Mouse (Mus musculus) heart, adult 2 months (tissue): Measurements from ENCODE around the gene Fam198a. TPM values are rescaled to one million over a fixed set of nuclear protein-coding genes. Genes with fewer than 3 reads are reported as not detected.

ENCODE experiments used
- DNase-seq, 2 experiments: peaks; one replicate each; pipeline ENCODE4 v3.0.0; 2021
- H3K27ac ChIP-seq: fragments of 200-600 bp; 2 replicates; pipeline ENCODE4 v1.8.1; 2022
- H3K27me3 ChIP-seq: fragments of 200-500 bp; 2 replicates; pipeline ENCODE4 v1.6.1; 2012; ENCODE audit warnings: mild to moderate bottlenecking, low read length, inconsistent platforms, mixed read lengths; ENCODE audit not compliant: control insufficient read depth, insufficient read depth
- H3K36me3 ChIP-seq: fragments of 200-500 bp; 2 replicates; pipeline ENCODE4 v1.6.1; 2012; ENCODE audit warnings: low read length, inconsistent platforms; ENCODE audit not compliant: control insufficient read depth, insufficient read depth
- H3K4me1 ChIP-seq: fragments of 200-500 bp; 2 replicates; pipeline ENCODE4 v1.6.1; 2011; ENCODE audit warnings: low read length; ENCODE audit not compliant: control insufficient read depth, insufficient read depth
- H3K4me3 ChIP-seq: fragments of 200-600 bp; 2 replicates; pipeline ENCODE4 v1.8.1; 2022
- H3K79me2 ChIP-seq: fragments of 200-500 bp; replicated peaks from 2 replicates; pipeline ENCODE4 v1.6.1; 2012; ENCODE audit warnings: mild to moderate bottlenecking, inconsistent platforms, low read length, moderate library complexity, mixed read lengths; ENCODE audit not compliant: control insufficient read depth, insufficient read depth
- H3K9ac ChIP-seq: fragments of 200-500 bp; 2 replicates; pipeline ENCODE4 v1.6.1; 2012; ENCODE audit warnings: low read depth, mild to moderate bottlenecking, control low read depth, inconsistent platforms, low read length, mixed read lengths
- CTCF ChIP-seq: fragments of 200-600 bp; IDR thresholded peaks from 2 replicates; pipeline ENCODE4 v1.8.1; 2022; ENCODE audit warnings: antibody characterized with exemption, mild to moderate bottlenecking, moderate library complexity
- EP300 ChIP-seq: fragments of 200-500 bp; IDR thresholded peaks from 2 replicates; pipeline ENCODE4 v1.6.1; 2011; ENCODE audit warnings: low read depth, low read length, control low read depth; ENCODE audit not compliant: insufficient read depth
- POLR2A ChIP-seq: fragments of 200-500 bp; IDR thresholded peaks from 2 replicates; pipeline ENCODE4 v1.6.1; 2011; ENCODE audit warnings: mild to moderate bottlenecking, low read depth, low read length, control low read depth; ENCODE audit not compliant: insufficient read depth
- WGBS: fragments of 180-500 bp; shearing (Covaris S2); methylation state at CpG from one replicate; pipeline ENCODE4 v1.1.7; 2018; 5-methylcytosine and 5-hydroxymethylcytosine counted together
- intact Hi-C: fragments of 180-260 bp; cut with DNase I; formaldehyde crosslinking; loops from one replicate; pipeline ENCODE4 v1.15.1; 2025
- polyA plus RNA-seq: library from polyadenylated mRNA; depleted of rRNA; stranded (reverse); fragments of >200 nt; gene quantifications from 2 replicates; pipeline ENCODE4 v1.2.3, GENCODE M21; 2012
- total RNA-seq, 2 experiments: library from RNA; stranded (reverse); gene quantifications; 2 replicates each; pipeline ENCODE4 v1.2.3; 2021

Fam198a gene
- total and polyA plus RNA-seq, 3 experiments, result 0.42 to 1.5 (median 0.96) TPM

DNA sequence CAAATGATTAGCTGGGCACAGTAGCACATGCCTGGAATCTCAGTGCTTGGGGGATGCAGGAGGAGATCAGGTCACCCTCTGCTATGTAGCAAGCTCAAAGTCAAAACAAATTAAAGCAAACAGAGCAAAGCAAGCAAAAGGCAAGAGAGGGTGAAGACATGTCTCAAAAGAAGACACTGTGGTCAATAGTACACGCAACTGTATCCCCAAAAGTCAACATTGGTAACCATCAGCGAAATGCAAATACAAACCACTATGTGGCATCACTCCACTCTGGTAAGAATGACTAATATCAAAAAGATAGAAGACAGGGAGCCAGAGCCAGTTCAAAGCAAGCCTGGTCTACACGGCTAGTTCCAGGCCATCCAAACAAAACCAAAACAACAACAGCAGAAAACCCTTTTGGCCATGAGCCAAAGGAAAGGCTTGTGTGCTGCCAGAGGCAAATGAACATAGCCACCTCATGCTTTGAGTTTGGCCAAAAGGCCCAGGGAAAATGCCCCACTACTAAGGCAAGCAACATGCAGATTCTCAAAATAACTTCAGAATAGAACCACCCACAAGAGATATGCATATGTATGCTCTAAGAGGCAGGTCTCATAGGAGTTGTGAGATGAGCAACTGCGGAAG is 45.1 kb upstream of the Fam198a start:
- intact Hi-C loops, result no loop called here
- Histone ChIP-seq H3K27me3 (no peaks in the 10 kb centered on the region), H3K79me2 (no peaks in the 10 kb centered on the region), H3K9ac (no peak overlapping the region), H3K36me3 (no peaks in the 10 kb centered on the region), H3K4me1 (peaks cover 3% of the 10 kb centered on the region; the same call in 1 of the 2 replicates), H3K4me3 (no peak overlapping the region), H3K27ac (no peak overlapping the region)
- peak in 1 of 2 experiments; percentile 9 for DNase-seq
- WGBS, result 75% methylated on average over 4 of the region's 4 CpGs
- no peak for TF ChIP-seq EP300
- no peak for TF ChIP-seq POLR2A
- TF ChIP-seq CTCF, result no peak

DNA sequence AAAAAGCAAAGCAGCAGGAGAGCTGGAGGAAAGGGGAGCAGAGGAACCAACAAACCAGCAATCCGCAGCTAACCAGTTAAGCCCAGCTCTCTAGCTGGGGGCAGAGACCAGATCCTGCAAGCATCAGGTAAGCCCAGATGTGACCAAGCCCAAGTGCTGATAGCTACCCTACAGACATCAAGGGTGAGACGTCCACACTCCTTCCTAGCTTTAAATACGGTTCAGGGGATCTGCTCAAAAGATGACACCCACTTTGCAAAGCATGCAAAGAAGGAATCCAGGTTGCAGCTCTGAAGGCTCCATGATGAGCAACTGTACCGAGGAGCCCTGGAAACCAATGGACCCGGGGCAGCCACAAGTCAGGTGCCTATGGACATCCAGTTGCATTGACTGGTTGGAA is 44.3 kb upstream of the Fam198a start:
- 84% methylated on average over 5 of the region's 5 CpGs for WGBS
- TF ChIP-seq CTCF (no peak), EP300 (no peak), POLR2A (no peak)
- Histone ChIP-seq H3K4me3 (no peak overlapping the region), H3K9ac (no peak overlapping the region), H3K27ac (no peak overlapping the region), H3K4me1 (peaks cover 3% of the 10 kb centered on the region; the same call in 1 of the 2 replicates), H3K79me2 (no peaks in the 10 kb centered on the region), H3K36me3 (no peaks in the 10 kb centered on the region), H3K27me3 (no peaks in the 10 kb centered on the region)
- intact Hi-C loops, result no loop called here
- peak in 1 of 2 experiments; percentile 7 for DNase-seq

DNA sequence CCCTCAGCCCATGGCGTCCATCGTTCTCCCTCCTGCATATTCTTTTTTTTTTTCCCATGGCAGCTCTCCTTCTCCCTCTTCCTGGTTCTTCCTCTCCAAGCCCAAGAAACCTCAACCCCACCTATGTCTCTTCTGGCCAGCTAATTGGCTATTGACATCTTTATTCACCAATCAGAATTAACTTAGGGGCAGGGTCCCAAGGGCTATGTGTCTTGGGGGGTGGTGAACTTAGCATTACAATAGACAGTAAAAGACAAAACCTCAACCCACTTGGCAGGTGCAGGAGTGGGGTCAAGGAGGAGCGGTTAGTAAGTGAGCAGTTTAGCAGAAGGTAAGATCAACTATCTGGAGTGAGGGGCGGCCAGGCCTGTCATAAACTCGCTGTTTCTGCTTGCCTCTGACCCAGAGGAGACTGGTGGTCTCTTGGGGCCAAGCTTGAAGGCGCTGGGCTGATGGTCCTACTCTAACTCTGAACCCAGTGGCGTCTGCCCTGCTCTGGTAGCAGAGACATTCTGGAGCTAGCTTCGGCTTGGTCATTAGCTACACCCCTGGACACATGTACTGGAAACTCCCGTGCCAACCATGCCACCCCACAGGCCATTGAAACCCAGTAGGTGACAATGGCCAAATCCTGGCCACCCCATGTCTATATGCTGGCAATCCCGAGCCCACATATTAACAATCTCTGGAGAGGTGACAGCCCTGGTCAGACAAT is 43.3 kb upstream of the Fam198a start:
- 75% methylated on average over 10 of the region's 10 CpGs for whole genome bisulfite sequencing
- Histone ChIP-seq H3K79me2 (no peaks in the 10 kb centered on the region), H3K4me3 (no peak overlapping the region), H3K27ac (no peak overlapping the region), H3K27me3 (no peaks in the 10 kb centered on the region), H3K4me1 (peaks cover 3% of the 10 kb centered on the region; the same call in 1 of the 2 replicates), H3K9ac (no peak overlapping the region), H3K36me3 (no peaks in the 10 kb centered on the region)
- peak in 1 of 2 experiments; percentile 9 for DNase-seq
- TF ChIP-seq EP300, result no peak
- intact Hi-C loops, result no loop called here

DNA sequence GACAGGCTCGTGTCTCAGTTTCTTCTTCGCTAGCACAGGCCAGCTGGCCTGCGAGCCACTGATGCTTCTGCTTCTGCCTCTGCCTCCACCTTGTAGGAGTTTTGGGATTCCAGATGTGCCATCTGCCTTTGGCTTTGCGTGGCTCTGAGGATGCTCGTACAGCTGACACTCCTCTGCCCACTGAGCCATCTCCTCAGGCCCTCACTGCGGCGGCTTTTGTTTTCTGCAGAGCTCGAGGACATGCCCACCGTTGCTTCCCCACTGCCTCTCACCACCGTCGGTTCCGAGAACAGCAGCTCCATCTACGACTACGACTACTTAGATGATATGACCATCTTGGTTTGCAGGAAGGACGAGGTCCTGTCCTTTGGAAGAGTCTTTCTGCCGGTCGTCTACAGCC is 42.5 kb upstream of the Fam198a start:
- H3K27ac ChIP-seq, result no peak overlapping the region
- 92% methylated on average over 17 of the region's 17 CpGs for WGBS
- TF ChIP-seq CTCF (no peak), EP300 (no peak), POLR2A (no peak)
- DNase-seq, result no peak
- intact Hi-C loops, result no loop called here
- H3K36me3 ChIP-seq, result no peaks in the 10 kb centered on the region
- H3K79me2 ChIP-seq, result no peaks in the 10 kb centered on the region
- H3K27me3 ChIP-seq, result no peaks in the 10 kb centered on the region
- H3K9ac ChIP-seq, result no peak overlapping the region
- H3K4me1 ChIP-seq, result peaks cover 3% of the 10 kb centered on the region; the same call in 1 of the 2 replicates
- H3K4me3 ChIP-seq, result no peak overlapping the region

DNA sequence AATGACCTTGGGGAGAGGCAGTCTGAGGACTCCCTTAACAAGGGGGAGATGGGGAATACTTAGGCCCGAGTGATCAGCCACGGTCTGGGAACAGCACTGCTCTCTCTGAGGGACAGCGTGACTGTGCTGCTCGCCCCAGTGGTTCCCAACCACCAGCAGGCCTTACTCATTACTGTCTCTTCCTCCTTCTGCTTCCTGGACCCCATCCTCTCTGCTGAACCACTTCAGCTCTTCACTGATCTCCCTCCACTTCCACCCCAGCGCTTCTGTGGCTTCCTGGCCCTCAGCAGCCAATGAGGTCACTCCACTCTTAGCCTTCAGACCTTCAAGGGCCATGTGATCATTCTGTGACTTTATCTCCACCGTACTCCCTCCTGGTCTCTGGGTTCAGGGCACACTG is 41.2 kb upstream of the Fam198a start:
- Histone ChIP-seq H3K4me1 (no peaks in the 10 kb centered on the region), H3K27me3 (no peaks in the 10 kb centered on the region), H3K36me3 (no peaks in the 10 kb centered on the region), H3K27ac (no peak overlapping the region), H3K9ac (no peak overlapping the region), H3K4me3 (no peak overlapping the region), H3K79me2 (no peaks in the 10 kb centered on the region)
- intact Hi-C loops, result no loop called here
- TF ChIP-seq CTCF (no peak), POLR2A (no peak), EP300 (no peak)
- peak in 1 of 2 experiments; percentile 7 for DNase-seq
- WGBS, result 71% methylated on average over 6 of the region's 6 CpGs

DNA sequence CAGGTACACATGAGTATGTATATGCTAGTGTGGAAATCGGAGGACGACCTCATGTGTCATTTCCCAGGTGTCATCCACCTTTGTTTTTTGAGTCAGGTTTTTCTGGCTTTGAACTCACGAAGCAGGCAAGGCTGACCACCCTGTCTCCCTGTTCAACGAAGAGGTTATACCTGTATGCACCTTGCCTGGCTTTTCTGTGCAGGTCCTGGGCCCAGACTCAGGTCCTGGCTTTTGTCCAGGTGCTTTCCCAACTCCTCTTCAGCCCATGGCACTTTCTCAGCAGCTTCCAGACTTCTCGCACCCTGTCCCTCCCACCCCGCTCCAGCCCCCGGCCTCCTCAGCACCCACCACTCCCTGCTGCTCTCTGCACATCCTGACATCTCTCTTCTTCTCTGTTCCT is 39.6 kb upstream of the Fam198a start:
- no peak for DNase-seq
- no peak overlapping the region for H3K27ac ChIP-seq
- intact Hi-C loops, result no loop called here
- H3K27me3 ChIP-seq, result no peaks in the 10 kb centered on the region
- no peak overlapping the region for H3K9ac ChIP-seq
- H3K79me2 ChIP-seq, result no peaks in the 10 kb centered on the region
- 93% methylated on average over 7 of the region's 7 CpGs for WGBS
- no peak for TF ChIP-seq POLR2A
- TF ChIP-seq EP300, result no peak
- no peak for TF ChIP-seq CTCF
- H3K4me1 ChIP-seq, result no peaks in the 10 kb centered on the region
- no peak overlapping the region for H3K4me3 ChIP-seq
- no peaks in the 10 kb centered on the region for H3K36me3 ChIP-seq
